Mouse (Mus musculus) c-Kit-positive CD71-negative TER-119-negative erythroid progenitor cells, embryonic 14.5 days (primary cell): ENCODE results near the gene Slc5a11.
A peak's percentile ranks its signal among the peaks of the same experiment; 100 is the strongest.

ENCODE experiments used
- DNase-seq: peaks from one replicate; pipeline ENCODE4 v3.0.0-alpha.2; 2013; ENCODE audit warnings: low read depth

Gene Slc5a11

GRCm38 (mm10) chr7:123214365-123215075, at the start of gene Slc5a11:
Slc5a11 (plus strand) TSS chr7:123214780.
- no peak for DNase-seq

- no peak for DNase-seq
Observed at GRCm38 (mm10) chr7:123167436-123167835, 47.1 kb upstream of the Slc5a11 start.

DNA sequence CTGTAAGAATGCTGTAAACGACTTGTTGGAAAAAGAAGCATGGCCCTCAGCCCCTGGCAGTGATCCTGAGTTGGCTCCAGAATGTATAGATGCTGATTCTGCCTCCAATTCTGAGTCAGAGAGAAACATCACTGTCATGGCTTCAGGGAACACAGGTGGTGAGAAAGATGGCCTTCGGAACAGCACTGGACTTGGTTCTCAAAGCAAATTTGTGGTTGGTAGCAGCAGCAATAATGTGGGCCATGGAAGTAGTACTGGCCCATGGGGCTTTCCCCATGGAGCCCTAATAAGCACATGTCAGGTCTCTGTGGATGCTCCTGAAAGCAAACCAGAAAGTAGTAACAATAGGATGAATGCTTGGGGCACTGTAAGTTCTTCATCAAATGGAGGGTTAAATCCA, 45.0 kb upstream of the Slc5a11 start:
- no peak for DNase-seq

DNA sequence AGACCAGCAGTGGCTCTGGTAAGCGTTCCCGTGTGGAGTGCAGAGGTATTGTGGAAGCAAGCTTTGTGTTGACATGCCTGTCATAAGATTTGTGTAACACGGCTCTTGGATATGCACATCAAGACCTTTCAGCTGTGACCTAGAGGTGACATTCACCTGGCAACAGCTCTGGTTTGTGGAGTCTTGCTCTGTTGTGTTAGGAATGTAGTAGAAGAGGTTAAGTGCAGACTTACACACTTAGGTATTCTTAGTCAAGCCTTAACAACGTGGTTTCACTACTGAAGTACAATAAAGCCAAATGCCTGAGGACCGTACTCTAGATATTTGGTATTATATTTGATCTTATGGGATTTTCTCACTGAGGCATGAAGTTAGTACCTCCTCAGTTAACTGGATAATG, 42.5 kb upstream of the Slc5a11 start:
- DNase-seq: no peak

DNA sequence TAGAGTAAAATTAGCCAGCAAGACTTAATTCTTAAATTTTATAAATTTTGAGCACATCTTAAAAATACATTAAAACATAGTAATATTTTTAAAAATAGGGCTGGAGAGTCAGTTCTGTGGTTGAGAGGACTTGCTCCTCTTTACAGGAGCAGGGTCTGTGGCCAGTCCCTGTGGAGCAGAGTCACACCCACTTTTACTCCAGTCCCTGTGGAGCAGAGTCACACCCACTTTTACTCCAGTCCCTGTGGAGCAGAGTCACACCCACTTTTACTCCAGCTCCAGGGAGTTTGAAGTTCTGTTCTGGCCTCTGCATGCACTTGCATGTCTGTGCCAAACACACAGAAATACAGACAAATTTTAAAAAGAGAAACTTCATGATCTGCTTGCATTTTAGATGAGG, 37.4 kb upstream of the Slc5a11 start:
- no peak for DNase-seq

- DNase-seq: no peak
Observed at GRCm38 (mm10) chr7:123181787-123182701, 32.5 kb upstream of the Slc5a11 start.

DNA sequence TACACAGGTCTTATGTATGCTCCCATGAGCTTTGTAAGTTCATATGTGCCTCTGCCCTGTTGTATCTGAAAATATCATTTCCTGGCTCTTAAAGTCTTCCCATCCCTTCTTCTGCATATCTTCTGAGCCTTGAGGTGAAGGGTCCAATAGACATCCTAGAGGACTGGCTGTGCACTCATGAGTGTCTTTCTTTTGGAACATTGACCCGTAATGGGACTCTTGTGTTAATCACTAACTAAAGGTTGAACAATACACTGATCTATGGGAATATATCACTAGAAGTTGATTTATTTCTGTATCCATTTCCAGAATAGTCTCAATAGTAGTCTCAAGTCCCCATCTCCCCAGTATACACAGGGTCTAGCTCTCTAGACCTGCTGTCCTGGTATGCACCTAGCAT, 29.7 kb upstream of the Slc5a11 start:
- DNase-seq: no peak

DNA sequence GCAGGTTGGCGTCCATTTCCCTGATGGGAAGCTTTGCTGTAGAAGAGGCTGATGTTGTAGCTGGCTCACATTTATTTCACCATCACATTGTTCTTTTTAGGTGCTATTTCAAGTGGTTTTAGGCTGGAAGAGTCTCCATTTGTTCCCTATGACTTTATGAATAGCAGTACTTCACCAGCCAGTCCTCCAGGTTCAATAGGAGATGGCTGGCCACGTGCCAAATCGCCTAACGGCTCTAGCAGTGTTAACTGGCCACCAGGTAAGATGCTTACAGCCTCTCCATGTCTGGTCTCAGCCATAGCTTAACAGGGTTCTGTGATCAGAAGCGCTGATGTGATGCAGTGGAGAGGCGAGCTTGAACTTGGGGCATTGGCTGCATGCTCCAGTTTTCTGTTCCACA, 28.1 kb upstream of the Slc5a11 start:
- DNase-seq: no peak

DNA sequence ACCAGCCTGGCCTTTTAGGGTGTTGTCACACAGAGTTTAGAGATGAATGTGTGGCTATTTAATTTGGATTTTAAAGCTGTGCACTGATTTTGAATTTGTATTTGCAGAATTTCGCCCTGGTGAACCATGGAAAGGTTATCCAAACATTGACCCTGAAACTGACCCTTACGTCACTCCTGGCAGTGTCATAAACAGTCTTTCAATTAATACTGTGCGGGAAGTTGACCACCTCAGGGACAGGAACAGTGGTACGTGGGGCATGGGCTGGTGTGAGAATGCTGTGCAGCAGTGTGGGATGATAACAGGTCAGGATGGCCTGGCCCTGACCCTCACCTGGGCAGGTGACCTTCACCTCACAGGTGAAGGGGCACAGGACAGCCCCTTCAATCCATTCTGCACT, 27.3 kb upstream of the Slc5a11 start:
- DNase-seq: no peak

- DNase-seq: no peak
Observed at GRCm38 (mm10) chr7:123188462-123188861, 26.1 kb upstream of the Slc5a11 start.

- DNase-seq: no peak
Observed at GRCm38 (mm10) chr7:123189762-123190161, 24.8 kb upstream of the Slc5a11 start.

GRCm38 (mm10) chr7:123191731-123192130, 22.8 kb upstream of the Slc5a11 start:
- DNase-seq: no peak

- no peak for DNase-seq
Observed at GRCm38 (mm10) chr7:123193201-123193600, 21.4 kb upstream of the Slc5a11 start.

DNA sequence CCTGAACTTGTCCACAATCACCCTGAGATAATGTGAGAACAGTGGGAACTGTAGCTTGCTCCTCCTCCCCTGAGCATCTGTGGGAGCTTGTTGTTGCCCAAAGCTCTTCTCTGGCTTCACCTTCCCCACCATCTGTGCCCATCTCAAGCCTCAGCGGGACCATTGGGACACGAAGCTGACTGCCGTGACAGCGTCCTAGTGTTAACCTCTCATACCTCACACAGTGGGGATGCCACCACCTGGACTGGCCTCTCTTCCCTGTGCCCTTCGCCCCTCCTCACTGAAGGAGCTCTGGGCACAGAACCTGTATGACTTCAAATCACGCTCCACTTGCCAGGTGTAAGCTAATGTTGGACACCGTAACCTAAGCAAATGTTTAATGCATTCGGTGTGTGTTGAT, 19.9 kb upstream of the Slc5a11 start:
- DNase-seq: no peak

- DNase-seq: no peak
Observed at GRCm38 (mm10) chr7:123196432-123196831, 18.1 kb upstream of the Slc5a11 start.

DNA sequence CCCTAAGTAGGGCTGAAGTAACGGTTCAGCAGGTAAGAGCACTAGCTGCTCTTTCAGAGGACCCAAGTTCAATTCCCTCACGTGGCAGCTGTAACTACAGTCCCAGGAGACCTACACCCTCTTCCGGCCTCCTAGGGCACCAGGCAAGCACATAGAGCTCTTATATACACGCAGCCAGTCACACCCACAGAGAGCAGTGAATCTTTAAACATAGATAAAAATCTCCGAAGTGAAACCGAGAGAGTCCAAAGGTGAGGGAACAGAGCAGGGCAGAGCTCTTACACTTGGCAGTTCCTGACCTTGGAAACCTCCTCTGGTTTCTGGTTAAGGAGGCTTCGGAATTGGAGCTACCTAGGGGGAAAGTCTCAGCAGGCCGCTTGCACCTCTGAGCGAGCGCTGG, 15.9 kb upstream of the Slc5a11 start:
- DNase-seq: no peak

GRCm38 (mm10) chr7:123199151-123199550, 15.4 kb upstream of the Slc5a11 start:
- DNase-seq: no peak

GRCm38 (mm10) chr7:123199656-123200206, 14.8 kb upstream of the Slc5a11 start:
- no peak for DNase-seq

DNA sequence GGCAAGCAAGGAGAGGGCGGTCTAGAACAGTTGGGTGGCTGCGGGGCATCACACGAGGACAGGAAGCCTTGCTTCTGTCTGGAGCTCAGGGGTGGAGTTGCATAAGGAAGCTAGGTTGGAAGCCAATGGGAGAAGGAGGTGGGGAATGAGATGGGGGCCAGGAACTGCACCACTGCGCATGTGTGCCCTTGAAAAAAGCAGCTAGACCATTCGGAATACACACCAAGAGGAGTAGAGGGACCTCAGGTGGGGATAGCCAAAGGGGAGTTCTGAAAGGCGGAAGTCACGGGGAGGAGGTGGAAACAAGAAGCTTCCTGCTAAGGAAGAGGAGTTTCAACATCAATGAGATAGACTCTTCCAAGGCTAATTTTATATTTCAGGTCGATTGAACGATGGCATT, 13.9 kb upstream of the Slc5a11 start:
- DNase-seq: no peak

DNA sequence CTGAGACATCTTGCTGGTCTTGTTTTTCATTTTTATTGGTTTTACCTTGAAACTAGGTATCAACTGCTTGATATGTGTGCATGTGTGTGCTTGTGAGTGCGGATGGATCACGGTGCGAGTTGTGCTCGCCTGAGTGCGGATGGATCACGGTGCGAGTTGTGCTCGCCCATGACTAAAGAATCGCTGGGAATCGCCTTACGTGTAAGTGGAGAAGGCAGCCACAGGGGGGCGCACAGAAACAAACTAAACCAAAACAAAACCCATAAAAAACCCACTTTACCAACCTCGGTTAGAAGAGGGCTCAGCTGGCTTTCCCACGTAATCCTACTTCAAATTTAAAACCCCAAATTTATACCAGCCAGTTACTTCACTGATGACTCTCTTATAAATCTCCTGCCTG, 9.3 kb upstream of the Slc5a11 start:
- DNase-seq: peak; percentile 31

- no peak for DNase-seq
Observed at GRCm38 (mm10) chr7:123207561-123207960, 7.0 kb upstream of the Slc5a11 start.

GRCm38 (mm10) chr7:123209864-123210263, 4.7 kb upstream of the Slc5a11 start:
- no peak for DNase-seq

GRCm38 (mm10) chr7:123211461-123211860, 3.1 kb upstream of the Slc5a11 start:
- no peak for DNase-seq
